Comparison of ENCODE assay signal across 8 mouse cellular contexts in genomic region chr11:54860256-54861038, GRCm38 (mm10). TPM values are rescaled to one million over a fixed set of nuclear protein-coding genes. Genes with fewer than 3 reads are reported as not detected.
DNase-seq lines count a peak whose midpoint lies in the region; ATAC-seq and TF ChIP-seq lines count a peak whose summit lies in the region.

Gene Lyrm7 (minus strand): TSS chr11:54860916.

- H3K4me3 ChIP-seq in bone marrow macrophage, adult 2 months (ENCODE audit: insufficient read depth, low read length): peak within 1 kb of the TSS; percentile 69
- peak within 1 kb of the TSS; percentile 95 for H3K4me3 ChIP-seq in embryonic fibroblast, embryonic 13.5 days (ENCODE audit: insufficient read depth, low read length)
- H3K4me3 ChIP-seq in kidney, embryonic 14.5 days (ENCODE audit: low read length): peak within 1 kb of the TSS; percentile 69
- H3K4me3 ChIP-seq in limb, embryonic 15.5 days: peak within 1 kb of the TSS; percentile 61

- peak; percentile 99 for DNase-seq in A20 (ENCODE audit: low read depth, low spot score)
- peak; percentile 98 for DNase-seq in heart, adult 9 months (ENCODE audit: low spot score in 2 of 2)
- DNase-seq in monocyte, adult 2 months (ENCODE audit: low read depth in 1 of 2, low spot score in 2 of 2): peak; percentile 93
- DNase-seq in spleen, postnatal 36 days (ENCODE audit: low spot score in 2 of 2): peak; percentile 97 to 98

- peak within 1 kb of the TSS; percentile 70 for H3K9ac ChIP-seq in kidney, embryonic 14.5 days (ENCODE audit: low read depth, low read length)
- H3K9ac ChIP-seq in limb, embryonic 15.5 days: peak within 1 kb of the TSS; percentile 68

- H3K36me3 ChIP-seq in kidney, embryonic 14.5 days (ENCODE audit: control insufficient read depth, insufficient read depth, low read length): no peaks in the 10 kb centered on the region
- H3K36me3 ChIP-seq in limb, embryonic 15.5 days: no peaks in the 10 kb centered on the region

- TF ChIP-seq POLR2A in bone marrow macrophage, adult 2 months (IDR thresholded peaks at IDR 0.05; ENCODE audit: borderline replicate concordance, low read depth, low read length): no peak
- TF ChIP-seq POLR2A in embryonic fibroblast, embryonic 13.5 days (IDR thresholded peaks at IDR 0.05; ENCODE audit: low read depth, low read length): peak; percentile 73

- peak within 1 kb of the TSS; percentile 92 for H3K27ac ChIP-seq in bone marrow macrophage, adult 2 months (ENCODE audit: insufficient read depth, low read depth, low read length)
- H3K27ac ChIP-seq in embryonic fibroblast, embryonic 13.5 days (ENCODE audit: insufficient read depth, low read length): peak within 1 kb of the TSS; percentile 84
- H3K27ac ChIP-seq in kidney, embryonic 14.5 days (ENCODE audit: low read depth, low read length): peak within 1 kb of the TSS; percentile 77
- H3K27ac ChIP-seq in limb, embryonic 15.5 days: peak within 1 kb of the TSS; percentile 91

- peak; percentile 97 for ATAC-seq in kidney, embryonic 14.5 days (ENCODE audit: low FRiP score, low TSS enrichment)
- peak; percentile 97 for ATAC-seq in limb, embryonic 15.5 days (ENCODE audit: insufficient number of reproducible peaks, low FRiP score, low TSS enrichment, low read depth)

- TF ChIP-seq CTCF in bone marrow macrophage, adult 2 months (IDR thresholded peaks at IDR 0.05; ENCODE audit: low read depth, low read length): no peak
- no peak for TF ChIP-seq CTCF in embryonic fibroblast, embryonic 13.5 days (IDR thresholded peaks at IDR 0.05; ENCODE audit: borderline replicate concordance, insufficient read depth, low read length)

- under 1% methylated on average over 42 of the region's 42 CpGs for WGBS in kidney, embryonic 14.5 days
- under 1% methylated on average over 42 of the region's 42 CpGs for WGBS in limb, embryonic 15.5 days

- no peaks in the 10 kb centered on the region for H3K27me3 ChIP-seq in kidney, embryonic 14.5 days (ENCODE audit: control insufficient read depth, insufficient read depth, low read length)
- H3K27me3 ChIP-seq in limb, embryonic 15.5 days: no peaks in the 10 kb centered on the region

- peak within 1 kb of the TSS; percentile 83 for H3K4me2 ChIP-seq in kidney, embryonic 14.5 days (replicated peaks; ENCODE audit: low read depth, low read length)
- peak within 1 kb of the TSS; percentile 68 for H3K4me2 ChIP-seq in limb, embryonic 15.5 days

- H3K4me1 ChIP-seq in bone marrow macrophage, adult 2 months (ENCODE audit: control insufficient read depth, insufficient read depth, low read length): peaks cover 14% of the 10 kb centered on the region
- H3K4me1 ChIP-seq in embryonic fibroblast, embryonic 13.5 days (ENCODE audit: control insufficient read depth, insufficient read depth, low read length): 0 out of 2 replicates have a peak, but pooled peaks cover 3% of the 10 kb centered on the region
- H3K4me1 ChIP-seq in kidney, embryonic 14.5 days (ENCODE audit: control insufficient read depth, insufficient read depth, low read length): peaks cover 8% of the 10 kb centered on the region; the same call in 1 of the 2 replicates
- peaks cover 6% of the 10 kb centered on the region for H3K4me1 ChIP-seq in limb, embryonic 15.5 days

- no peaks in the 10 kb centered on the region for H3K9me3 ChIP-seq in kidney, embryonic 14.5 days (ENCODE audit: control insufficient read depth, low read length)
- no peaks in the 10 kb centered on the region for H3K9me3 ChIP-seq in limb, embryonic 15.5 days

RNA-seq across cellular contexts. Expression of gene Lyrm7, which starts in this region (rescaled TPM):
- polyA plus RNA-seq in bone marrow macrophage, adult 2 months (2012; ENCODE audit: insufficient read depth, insufficient read length, missing spikeins): 0.67 and 1.7 TPM in 2 replicates
- polyA plus RNA-seq in embryonic fibroblast, embryonic 13.5 days (2011; ENCODE audit: insufficient read length, low read depth, missing spikeins): 8.7 and 15.9 TPM in 2 replicates
- polyA plus RNA-seq in kidney, embryonic 14.5 days (2014; fragmentation: Nextera tagmentation; extraction: Ambion mirVana): 6.7 and 9.6 TPM in 2 replicates
- 9.5 and 9.7 TPM in 2 replicates for polyA plus RNA-seq in limb, embryonic 15.5 days (2015; fragmentation: Nextera tagmentation; extraction: Ambion mirVana)

Comparison
In these comparisons a context has a peak if more than half of its experiments do, and no peak if none do; other contexts are left out.
1. Peak in every context shown above with its lines: DNase-seq, ATAC-seq, H3K4me3 ChIP-seq and H3K27ac ChIP-seq.